Mouse (Mus musculus): ENCODE data around the gene Hook2.

- peak; percentile 95; the same call in 1 of the 2 replicates for TF ChIP-seq CHD1 (IDR thresholded peaks at IDR 0.05; ENCODE audit: low read depth, low read length)
- peak; percentile 62 for TF ChIP-seq TCF12 (IDR thresholded peaks at IDR 0.05; ENCODE audit: low read depth, low read length)
- TF ChIP-seq POLR2A (IDR thresholded peaks at IDR 0.05; ENCODE audit: low read depth, low read length) = peak; percentile 95
These were observed 20.9 kb upstream of the Hook2 start, which contains the start of the genes Gm49661, Prdx2 and Rnaseh2a for GRCm38 (mm10) chr8:84969241-84970134.
